Mouse (Mus musculus) limb, embryonic 15.5 days (tissue): Measurements from ENCODE around the gene Sec1. TPM values are rescaled to one million over a fixed set of nuclear protein-coding genes. Genes with fewer than 3 reads are reported as not detected.

ENCODE experiments used
- ATAC-seq: fragments of 200-750 bp; cut with Nextera tagmentation; 2 replicates; pipeline ENCODE4 v1.8.0; 2017; ENCODE audit warnings: low read depth, moderate TSS enrichment; ENCODE audit not compliant: insufficient number of reproducible peaks, low FRiP score, low TSS enrichment
- H3K27ac ChIP-seq: fragments of 300-500 bp; sonication (generic); 2 replicates; pipeline ENCODE4 v1.5.1; 2015; ENCODE audit warnings: moderate library complexity, mild to moderate bottlenecking, inconsistent platforms
- H3K27me3 ChIP-seq: fragments of 300-500 bp; sonication (generic); 2 replicates; pipeline ENCODE4 v1.6.1; 2015; ENCODE audit warnings: inconsistent platforms
- H3K36me3 ChIP-seq: fragments of 300-500 bp; sonication (generic); 2 replicates; pipeline ENCODE4 v1.6.1; 2015; ENCODE audit warnings: inconsistent platforms
- H3K4me1 ChIP-seq: fragments of 300-500 bp; sonication (generic); 2 replicates; pipeline ENCODE4 v1.6.1; 2015; ENCODE audit warnings: inconsistent platforms
- H3K4me2 ChIP-seq: fragments of 300-500 bp; sonication (generic); 2 replicates; pipeline ENCODE4 v1.6.1; 2015; ENCODE audit warnings: mild to moderate bottlenecking, inconsistent platforms
- H3K4me3 ChIP-seq: fragments of 300-500 bp; sonication (generic); 2 replicates; pipeline ENCODE4 v1.5.1; 2015; ENCODE audit warnings: mild to moderate bottlenecking, inconsistent platforms
- H3K9ac ChIP-seq: fragments of 300-500 bp; sonication (generic); 2 replicates; pipeline ENCODE4 v1.6.1; 2015; ENCODE audit warnings: inconsistent platforms
- H3K9me3 ChIP-seq: fragments of 300-500 bp; sonication (generic); 2 replicates; pipeline ENCODE4 v1.6.1; 2016; ENCODE audit warnings: inconsistent platforms
- WGBS: fragments of 180-500 bp; shearing (Covaris S2); methylation state at CpG from one replicate; pipeline ENCODE4 v1.1.7; 2015; 5-methylcytosine and 5-hydroxymethylcytosine counted together
- polyA plus RNA-seq: library from polyadenylated mRNA; unstranded; fragments of >200 nt; fragmentation: Nextera tagmentation; extraction: Ambion mirVana; gene quantifications from 2 replicates; pipeline ENCODE4 v1.2.1, GENCODE M21; 2015

Gene Sec1
- polyA plus RNA-seq, 1 experiment from 2014 or later = 0.56 TPM

DNA sequence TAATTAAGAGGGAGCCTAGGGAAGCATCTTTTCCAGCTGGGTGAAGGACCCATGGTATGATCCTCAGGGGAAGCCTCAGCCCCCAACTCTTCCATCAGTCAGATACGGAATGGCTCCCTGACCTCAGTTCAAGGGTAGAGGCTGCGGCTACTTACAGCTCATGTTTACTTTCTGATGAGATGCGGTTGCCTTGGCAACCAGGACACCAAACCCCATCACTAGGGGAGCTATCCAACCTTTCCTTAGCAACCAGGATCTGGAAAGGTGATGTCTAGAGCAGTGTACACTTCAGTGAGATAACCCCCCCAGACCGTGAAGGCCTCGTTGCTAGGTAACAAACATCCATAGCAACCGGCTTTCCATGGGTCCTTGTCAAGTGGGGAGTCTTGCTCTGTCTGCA is 14.8 kb upstream of the Sec1 start:
- Histone ChIP-seq H3K9me3 (no peaks in the 10 kb centered on the region), H3K36me3 (peaks cover 45% of the 10 kb centered on the region), H3K4me2 (no peak overlapping the region), H3K4me1 (peaks cover 55% of the 10 kb centered on the region), H3K9ac (no peak overlapping the region), H3K4me3 (no peak overlapping the region), H3K27me3 (no peaks in the 10 kb centered on the region), H3K27ac (no peak overlapping the region)
- no peak for ATAC-seq
- 54% methylated on average over 6 of the region's 6 CpGs for WGBS

DNA sequence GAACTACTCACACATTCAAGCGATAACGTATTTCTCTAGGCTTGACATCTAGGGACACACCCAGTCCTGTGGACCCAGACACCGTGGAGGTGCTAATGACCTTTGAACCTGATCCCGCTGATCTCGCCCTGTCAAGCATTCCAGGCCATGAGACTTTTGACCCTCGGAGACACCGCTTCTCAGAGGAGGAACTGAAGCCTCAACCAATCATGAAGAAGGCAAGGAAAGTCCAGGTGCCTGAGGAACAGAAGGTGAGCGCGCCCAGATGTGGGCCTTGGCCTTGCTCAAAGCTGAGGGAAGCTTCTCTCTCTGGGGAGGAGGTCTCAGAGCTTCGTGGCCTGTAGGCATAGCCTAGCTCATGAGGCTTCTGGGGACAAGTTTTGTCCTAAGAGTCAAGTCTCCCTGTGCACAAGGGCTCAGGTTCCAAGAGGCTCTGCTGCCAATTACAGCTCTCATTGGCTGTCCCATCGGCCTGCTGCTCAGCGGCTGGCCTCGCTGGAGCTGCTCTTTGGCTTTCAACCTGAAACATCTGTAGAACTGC is 14.1 kb upstream of the Sec1 start:
- H3K4me2 ChIP-seq = peak overlapping the region; percentile 98
- H3K27ac ChIP-seq = peak overlapping the region; percentile 91; the same call in 1 of the 2 replicates
- no peak for ATAC-seq
- peak overlapping the region; percentile 63; the same call in 1 of the 2 replicates for H3K4me3 ChIP-seq
- peaks cover 56% of the 10 kb centered on the region for H3K4me1 ChIP-seq
- H3K9me3 ChIP-seq = no peaks in the 10 kb centered on the region
- no peaks in the 10 kb centered on the region for H3K27me3 ChIP-seq
- peaks cover 40% of the 10 kb centered on the region for H3K36me3 ChIP-seq
- 24% methylated on average over 13 of the region's 13 CpGs for WGBS
- no peak overlapping the region for H3K9ac ChIP-seq

GRCm38 (mm10) chr7:45707375-45707967 is 13.3 kb upstream of the Sec1 start:
- Histone ChIP-seq H3K9ac (no peak overlapping the region), H3K27ac (peak overlapping the region; percentile 91), H3K4me3 (peak overlapping the region; percentile 63), H3K27me3 (no peaks in the 10 kb centered on the region), H3K4me1 (peaks cover 51% of the 10 kb centered on the region), H3K36me3 (peaks cover 32% of the 10 kb centered on the region), H3K9me3 (no peaks in the 10 kb centered on the region), H3K4me2 (peak overlapping the region; percentile 98)
- WGBS = under 1% methylated on average over 27 of the region's 27 CpGs
- no peak for ATAC-seq

- Histone ChIP-seq H3K36me3 (peaks cover 25% of the 10 kb centered on the region), H3K27ac (peak overlapping the region; percentile 91), H3K4me2 (peak overlapping the region; percentile 98), H3K27me3 (no peaks in the 10 kb centered on the region), H3K4me3 (peak overlapping the region; percentile 63), H3K4me1 (peaks cover 48% of the 10 kb centered on the region), H3K9me3 (no peaks in the 10 kb centered on the region), H3K9ac (peak overlapping the region; percentile 75)
- WGBS = 1% methylated on average over 39 of the region's 45 CpGs
- ATAC-seq = no peak
Observed at GRCm38 (mm10) chr7:45706721-45707241, 12.6 kb upstream of the Sec1 start.

GRCm38 (mm10) chr7:45705873-45706281 is 11.7 kb upstream of the Sec1 start:
- Histone ChIP-seq H3K4me3 (peak overlapping the region; percentile 63), H3K9me3 (no peaks in the 10 kb centered on the region), H3K27me3 (no peaks in the 10 kb centered on the region), H3K9ac (peak overlapping the region; percentile 75), H3K4me2 (peak overlapping the region; percentile 98), H3K4me1 (peaks cover 55% of the 10 kb centered on the region), H3K27ac (peak overlapping the region; percentile 91), H3K36me3 (peaks cover 16% of the 10 kb centered on the region)
- 3% methylated on average over 7 of the region's 7 CpGs for WGBS
- ATAC-seq = no peak

DNA sequence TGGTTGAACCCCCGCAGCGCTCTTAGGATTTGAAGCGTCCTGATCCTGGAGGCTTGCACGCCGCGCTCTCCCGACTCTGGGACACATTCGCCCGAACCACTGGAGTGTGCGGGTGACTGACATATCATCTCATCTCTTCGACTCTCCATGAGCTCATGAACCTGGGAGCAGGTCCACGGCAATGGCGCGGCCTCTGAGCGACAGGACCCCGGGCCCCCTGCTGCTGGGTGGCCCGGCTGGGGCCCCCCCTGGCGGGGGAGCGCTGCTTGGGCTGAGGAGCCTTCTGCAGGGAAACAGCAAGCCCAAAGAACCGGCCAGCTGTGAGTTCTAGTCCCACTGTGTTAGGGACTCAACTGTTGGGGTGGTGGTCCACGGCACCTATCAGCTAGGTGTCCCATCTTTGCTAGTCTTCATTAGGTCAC is 11.3 kb upstream of the Sec1 start:
- H3K27ac ChIP-seq = peak overlapping the region; percentile 91
- peaks cover 12% of the 10 kb centered on the region for H3K36me3 ChIP-seq
- H3K9ac ChIP-seq = peak overlapping the region; percentile 75; the same call in 1 of the 2 replicates
- H3K4me1 ChIP-seq = peaks cover 58% of the 10 kb centered on the region
- no peaks in the 10 kb centered on the region for H3K9me3 ChIP-seq
- ATAC-seq = no peak
- H3K4me3 ChIP-seq = peak overlapping the region; percentile 63
- peak overlapping the region; percentile 98 for H3K4me2 ChIP-seq
- WGBS = 0% methylated on average over 21 of the region's 21 CpGs
- H3K27me3 ChIP-seq = peaks cover 2% of the 10 kb centered on the region

DNA sequence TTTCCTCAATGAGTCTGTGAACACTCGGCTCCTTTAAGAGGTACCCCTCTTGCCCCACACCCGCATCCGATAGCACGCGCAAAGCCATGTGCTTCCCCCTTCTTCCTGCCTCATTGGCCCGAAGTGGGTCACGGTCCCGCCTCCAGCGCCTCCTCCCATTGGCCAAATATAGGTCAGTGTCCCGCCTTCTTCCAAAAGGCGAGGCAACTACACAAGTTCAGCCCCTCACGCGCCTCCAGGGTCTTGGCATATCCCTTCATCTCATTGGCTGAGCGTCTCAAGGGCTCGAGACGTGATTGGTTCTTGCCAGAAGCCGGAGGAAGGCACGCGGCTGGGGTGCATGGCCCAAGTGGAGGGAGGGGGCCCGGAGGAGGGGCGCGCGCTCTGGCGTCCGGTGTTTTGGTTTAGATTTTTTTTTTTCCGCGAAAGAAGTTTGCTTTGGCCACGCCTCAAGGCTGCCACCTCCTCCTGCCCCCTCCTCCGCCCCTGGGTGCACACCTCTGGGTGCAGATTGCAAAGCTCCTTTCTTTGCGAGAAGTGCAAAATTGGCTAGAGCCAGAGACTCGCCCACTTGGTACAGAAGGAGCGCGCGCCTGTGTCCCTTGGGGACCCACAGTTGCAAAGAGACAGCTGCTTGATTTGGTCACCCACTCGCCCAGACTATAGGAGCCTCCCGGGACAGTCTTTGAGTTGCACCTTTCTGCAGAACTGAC is 10.7 kb upstream of the Sec1 start, which contains the start of gene Dbp:
TSS of gene Dbp (plus strand) at position 359 of the 713 bp plus-strand sequence.
- peak within 1 kb of the TSS; percentile 75 for H3K9ac ChIP-seq
- WGBS = under 1% methylated on average over 36 of the region's 36 CpGs

GRCm38 (mm10) chr7:45704046-45704559 is 9.9 kb upstream of the Sec1 start:
- ATAC-seq = peak; percentile 30; the same call in 1 of the 2 replicates
- no peaks in the 10 kb centered on the region for H3K9me3 ChIP-seq
- under 1% methylated on average over 13 of the region's 13 CpGs for WGBS
- no peak overlapping the region for H3K9ac ChIP-seq
- H3K27ac ChIP-seq = peak overlapping the region; percentile 85
- H3K27me3 ChIP-seq = peaks cover 16% of the 10 kb centered on the region
- no peaks in the 10 kb centered on the region for H3K36me3 ChIP-seq
- peaks cover 71% of the 10 kb centered on the region for H3K4me1 ChIP-seq
- peak overlapping the region; percentile 98 for H3K4me2 ChIP-seq
- H3K4me3 ChIP-seq = peak overlapping the region; percentile 63

More for the DNA sequence above, 10.7 kb upstream of the Sec1 start, which contains the start of gene Dbp:
- Histone ChIP-seq H3K36me3 (peaks cover 7% of the 10 kb centered on the region), H3K27me3 (peaks cover 8% of the 10 kb centered on the region), H3K4me1 (peaks cover 63% of the 10 kb centered on the region), H3K4me2 (peak within 1 kb of the TSS; percentile 98), H3K27ac (peak within 1 kb of the TSS; percentile 91), H3K9me3 (no peaks in the 10 kb centered on the region), H3K4me3 (peak within 1 kb of the TSS; percentile 63)
- ATAC-seq = peak; percentile 93

DNA sequence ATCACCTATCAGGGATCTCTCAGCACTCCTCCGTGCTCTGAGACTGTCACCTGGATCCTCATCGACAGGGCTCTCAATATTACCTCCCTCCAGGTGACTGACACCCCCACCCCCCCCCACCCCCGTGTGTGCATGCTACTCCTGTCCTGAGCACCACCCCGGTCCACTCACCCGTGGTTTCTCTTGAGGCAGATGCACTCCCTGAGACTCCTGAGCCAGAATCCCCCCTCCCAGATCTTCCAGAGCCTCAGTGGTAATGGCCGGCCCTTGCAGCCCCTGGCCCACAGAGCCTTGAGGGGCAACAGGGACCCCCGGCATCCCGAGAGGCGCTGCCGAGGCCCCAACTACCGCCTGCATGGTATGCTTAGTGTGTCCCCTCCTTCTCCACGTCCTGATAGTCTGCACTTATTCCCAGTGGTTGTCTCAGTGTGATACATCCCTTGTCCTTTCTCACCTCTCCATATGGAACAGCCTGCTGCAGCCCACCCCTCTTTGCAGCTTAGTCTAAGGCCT is 9.4 kb upstream of the Sec1 start:
- Histone ChIP-seq H3K4me1 (peaks cover 66% of the 10 kb centered on the region), H3K4me2 (peak overlapping the region; percentile 98)
- 38% methylated on average over 12 of the region's 12 CpGs for WGBS

DNA sequence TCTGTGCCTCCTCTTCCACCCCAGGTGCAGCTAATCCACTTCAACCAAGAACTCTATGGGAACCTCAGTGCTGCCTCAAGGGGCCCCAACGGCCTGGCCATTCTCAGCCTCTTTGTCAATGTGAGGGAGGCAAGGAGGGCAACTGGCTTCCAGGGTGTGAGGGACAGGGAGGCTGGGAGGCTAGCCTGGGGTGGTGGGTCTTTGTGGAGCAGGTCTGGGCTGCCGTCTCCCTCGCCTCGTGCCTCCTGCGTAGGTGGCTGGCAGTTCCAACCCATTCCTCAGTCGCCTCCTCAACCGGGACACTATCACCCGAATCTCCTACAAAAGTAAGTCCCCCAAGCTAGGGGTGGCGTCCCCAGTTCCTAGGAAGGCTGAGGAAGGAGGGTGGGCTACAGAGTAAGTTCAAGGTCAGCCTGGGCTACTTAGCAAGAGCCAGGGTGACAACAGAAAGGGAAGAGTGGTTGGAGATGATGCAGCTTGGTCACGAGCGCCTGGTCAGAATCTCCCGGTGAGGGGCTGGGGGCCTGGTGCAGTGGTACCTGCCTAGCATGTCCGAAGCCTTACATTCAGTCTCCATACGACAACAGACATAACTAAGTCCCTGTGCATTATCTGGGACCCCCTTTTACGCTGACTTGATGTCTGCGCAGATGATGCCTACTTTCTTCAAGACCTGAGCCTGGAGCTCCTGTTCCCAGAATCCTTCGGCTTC is 8.8 kb upstream of the Sec1 start:
- no peaks in the 10 kb centered on the region for H3K36me3 ChIP-seq
- H3K27me3 ChIP-seq = peaks cover 24% of the 10 kb centered on the region
- no peak for ATAC-seq
- 89% methylated on average over 17 of the region's 17 CpGs for WGBS
- H3K4me2 ChIP-seq = no peak overlapping the region
- no peak overlapping the region for H3K9ac ChIP-seq
- no peaks in the 10 kb centered on the region for H3K9me3 ChIP-seq
- no peak overlapping the region for H3K4me3 ChIP-seq
- no peak overlapping the region for H3K27ac ChIP-seq
- peaks cover 60% of the 10 kb centered on the region for H3K4me1 ChIP-seq

More for the DNA sequence above, 9.4 kb upstream of the Sec1 start:
- no peak overlapping the region for H3K9ac ChIP-seq
- H3K27me3 ChIP-seq = peaks cover 21% of the 10 kb centered on the region
- no peaks in the 10 kb centered on the region for H3K9me3 ChIP-seq
- peak overlapping the region; percentile 85 for H3K27ac ChIP-seq
- peak overlapping the region; percentile 63 for H3K4me3 ChIP-seq
- H3K36me3 ChIP-seq = no peaks in the 10 kb centered on the region
- ATAC-seq = no peak

DNA sequence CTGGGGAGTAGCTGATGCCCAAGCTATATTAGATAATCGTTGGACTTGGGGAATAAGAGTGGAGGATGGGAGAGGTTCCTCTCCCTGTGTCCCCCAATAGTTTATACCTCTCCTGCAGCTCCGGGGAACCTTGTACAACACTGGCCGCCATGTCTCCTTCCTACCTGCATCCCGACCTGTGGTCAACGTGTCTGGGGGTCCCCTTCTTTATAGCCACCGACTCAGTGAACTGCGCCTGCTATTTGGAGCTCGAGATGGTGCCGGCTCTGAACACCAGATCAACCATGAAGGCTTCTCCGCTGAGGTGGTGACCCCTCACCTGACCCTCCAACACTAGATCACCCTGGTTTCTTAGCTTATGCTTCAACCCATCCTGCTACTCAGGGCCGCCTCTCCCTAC is 8.1 kb upstream of the Sec1 start:
- Histone ChIP-seq H3K4me2 (no peak overlapping the region), H3K27me3 (peaks cover 24% of the 10 kb centered on the region), H3K9ac (no peak overlapping the region), H3K4me3 (no peak overlapping the region), H3K9me3 (no peaks in the 10 kb centered on the region), H3K36me3 (no peaks in the 10 kb centered on the region), H3K4me1 (peaks cover 53% of the 10 kb centered on the region), H3K27ac (no peak overlapping the region)
- 87% methylated on average over 11 of the region's 11 CpGs for WGBS
- no peak for ATAC-seq
